Mouse (Mus musculus) urinary bladder, postnatal 36 days (tissue): Measurements from ENCODE around the gene Ip6k2.

Experiments used
- DNase-seq, 2 experiments: peaks; one replicate each; pipeline ENCODE4 v3.0.0; 2022; ENCODE audit warnings: low spot score in 2 of 2, mixed read lengths in 1 of 2

Ip6k2 gene

GRCm38 (mm10) chr9:108782836-108783547 lies 604 bp upstream of the Ip6k2 start:
- no peak for DNase-seq

GRCm38 (mm10) chr9:108785416-108785815 lies 1.8 kb downstream of the Ip6k2 start:
- no peak for DNase-seq

GRCm38 (mm10) chr9:108786494-108786893 lies 2.9 kb downstream of the Ip6k2 start:
- no peak for DNase-seq

- no peak for DNase-seq
These were observed 3.5 kb downstream of the Ip6k2 start for GRCm38 (mm10) chr9:108787080-108787479.

GRCm38 (mm10) chr9:108788713-108789112 lies 5.1 kb downstream of the Ip6k2 start:
- DNase-seq = no peak

- no peak for DNase-seq
These were observed 8.7 kb downstream of the Ip6k2 start for GRCm38 (mm10) chr9:108792307-108792706.

GRCm38 (mm10) chr9:108792730-108793129 lies 9.1 kb downstream of the Ip6k2 start:
- no peak for DNase-seq

- DNase-seq = no peak
These were observed 11.7 kb downstream of the Ip6k2 start for GRCm38 (mm10) chr9:108795281-108795680.

GRCm38 (mm10) chr9:108795762-108796161 lies 12.2 kb downstream of the Ip6k2 start:
- DNase-seq = peak; percentile 59 to 67

- DNase-seq = peak in 1 of 2 experiments; percentile 37
These were observed 12.9 kb downstream of the Ip6k2 start for GRCm38 (mm10) chr9:108796351-108796981.

GRCm38 (mm10) chr9:108797477-108797876 lies 13.9 kb downstream of the Ip6k2 start:
- no peak for DNase-seq

GRCm38 (mm10) chr9:108798508-108799075 lies 15.0 kb downstream of the Ip6k2 start:
- no peak for DNase-seq

- no peak for DNase-seq
These were observed 16.0 kb downstream of the Ip6k2 start for GRCm38 (mm10) chr9:108799564-108799963.

GRCm38 (mm10) chr9:108805768-108806167 lies 22.2 kb downstream of the Ip6k2 start:
- DNase-seq = no peak

- DNase-seq = no peak
These were observed 22.8 kb downstream of the Ip6k2 start for GRCm38 (mm10) chr9:108806379-108806778.

GRCm38 (mm10) chr9:108806831-108807230 lies 23.2 kb downstream of the Ip6k2 start:
- DNase-seq = no peak

- DNase-seq = no peak
These were observed 24.1 kb downstream of the Ip6k2 start for GRCm38 (mm10) chr9:108807674-108808073.

GRCm38 (mm10) chr9:108808163-108808665 lies 24.6 kb downstream of the Ip6k2 start, which contains the start of gene Nckipsd:
Gene Nckipsd (plus strand): TSS chr9:108808368.
- DNase-seq = peak; percentile 93 to 94

GRCm38 (mm10) chr9:108809188-108809587 lies 25.6 kb downstream of the Ip6k2 start:
- DNase-seq = no peak

GRCm38 (mm10) chr9:108809723-108810122 lies 26.1 kb downstream of the Ip6k2 start:
- no peak for DNase-seq

- no peak for DNase-seq
These were observed 26.9 kb downstream of the Ip6k2 start for GRCm38 (mm10) chr9:108810516-108810915.

- no peak for DNase-seq
These were observed 32.0 kb downstream of the Ip6k2 start for GRCm38 (mm10) chr9:108815557-108815956.

GRCm38 (mm10) chr9:108819495-108819894 lies 35.9 kb downstream of the Ip6k2 start:
- DNase-seq = no peak
